8 mouse cellular contexts compared by ENCODE assay signal in the genomic region with DNA sequence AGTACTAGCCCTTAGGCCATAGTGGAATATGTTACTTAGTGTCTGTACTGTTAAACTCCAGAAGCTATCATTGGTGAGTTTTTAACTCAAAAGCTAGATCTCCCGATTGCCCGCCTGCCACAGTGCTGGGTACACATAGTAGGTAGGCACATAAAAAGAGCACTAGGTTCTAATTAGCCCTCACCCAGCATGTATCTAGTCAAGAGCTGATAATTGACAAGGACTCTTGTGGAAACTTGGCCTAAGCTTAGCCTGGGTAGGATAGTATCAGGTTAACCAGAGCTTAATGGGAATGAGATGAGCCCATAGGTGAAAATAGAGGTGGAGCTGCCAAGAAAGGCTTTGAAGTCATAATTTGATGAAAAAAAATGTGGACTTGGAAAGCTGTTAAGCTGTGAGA. TPM values are rescaled to one million over a fixed set of nuclear protein-coding genes. Genes with fewer than 3 reads are reported as not detected.
A peak's percentile ranks its signal among the peaks of the same experiment; 100 is the strongest.
DNase-seq lines count a peak whose midpoint lies in the region; ATAC-seq and TF ChIP-seq lines count a peak whose summit lies in the region.

No protein-coding gene starts in this region.

- H3K9me3 ChIP-seq in heart, embryonic 10.5 days = no peaks in the 10 kb centered on the region
- no peaks in the 10 kb centered on the region for H3K9me3 ChIP-seq in CH12.LX (replicated peaks; ENCODE audit: low read length)
- H3K9me3 ChIP-seq in forebrain, embryonic 12.5 days = no peaks in the 10 kb centered on the region
- peaks cover 20% of the 10 kb centered on the region for H3K9me3 ChIP-seq in liver, embryonic 14.5 days (ENCODE audit: control insufficient read depth, low read length)

- peaks cover 34% of the 10 kb centered on the region for H3K79me2 ChIP-seq in CH12.LX (replicated peaks; ENCODE audit: control insufficient read depth, extremely low read depth, insufficient read depth, poor library complexity, severe bottlenecking)

- WGBS in heart, embryonic 10.5 days = 45% methylated on average over 2 of the region's 2 CpGs
- WGBS in forebrain, embryonic 12.5 days = 39% methylated on average over 2 of the region's 2 CpGs
- WGBS in liver, embryonic 14.5 days (ENCODE audit: insufficient replicate concordance) = 12% methylated on average over 2 of the region's 2 CpGs

- dilution Hi-C loops in CH12.LX (cut with MboI; ENCODE audit: extremely low pct_ligation_motif_present, extremely low pct_unique_long_range_greater_than_20kb, low sequenced_read_pairs) = no loop called here

- in situ Hi-C loops in CH12.LX (cut with MboI; ENCODE audit: low pct_ligation_motif_present, low pct_unique_long_range_greater_than_20kb, low sequenced_read_pairs) = no loop called here

- no peak for TF ChIP-seq RAD21 in CH12.LX (IDR thresholded peaks at IDR 0.05; ENCODE audit: low read depth, low read length)

- peak overlapping the region; percentile 100 for H3K9ac ChIP-seq in CH12.LX (ENCODE audit: insufficient read depth, low read depth)
- H3K9ac ChIP-seq in forebrain, embryonic 12.5 days = peak overlapping the region; percentile 95
- H3K9ac ChIP-seq in liver, embryonic 14.5 days (replicated peaks) = peak overlapping the region; percentile 92

- H3K27me3 ChIP-seq in heart, embryonic 10.5 days (ENCODE audit: insufficient read depth, poor library complexity, severe bottlenecking) = no peaks in the 10 kb centered on the region
- no peaks in the 10 kb centered on the region for H3K27me3 ChIP-seq in CH12.LX (replicated peaks)
- no peaks in the 10 kb centered on the region for H3K27me3 ChIP-seq in forebrain, embryonic 12.5 days
- H3K27me3 ChIP-seq in liver, embryonic 14.5 days (ENCODE audit: control insufficient read depth, insufficient read depth, low read length) = no peaks in the 10 kb centered on the region

- peak overlapping the region; percentile 99 for H3K27ac ChIP-seq in heart, embryonic 10.5 days
- H3K27ac ChIP-seq in CH12.LX (ENCODE audit: insufficient read depth, low read depth) = 0 out of 2 replicates have a peak overlapping the region, but pooled peaks have one; percentile 34
- H3K27ac ChIP-seq in forebrain, embryonic 12.5 days = peak overlapping the region; percentile 31; the same call in 1 of the 2 replicates
- H3K27ac ChIP-seq in liver, embryonic 14.5 days = peak overlapping the region; percentile 94

- ATAC-seq in forebrain, embryonic 12.5 days (ENCODE audit: low FRiP score) = no peak
- no peak for ATAC-seq in liver, embryonic 14.5 days (ENCODE audit: insufficient read depth)

- TF ChIP-seq EP300 in CH12.LX (IDR thresholded peaks at IDR 0.05; ENCODE audit: low read length) = no peak
- no peak for TF ChIP-seq EP300 in liver, embryonic 14.5 days (IDR thresholded peaks at IDR 0.05; ENCODE audit: low read depth)

- peaks cover 13% of the 10 kb centered on the region for H3K4me1 ChIP-seq in heart, embryonic 10.5 days
- H3K4me1 ChIP-seq in CH12.LX (ENCODE audit: control insufficient read depth in 1 of 2, insufficient read depth in 2 of 2) = peaks cover 5 to 43% of the 10 kb centered on the region in 2 experiments; a peak in 3 of 4 replicates
- peaks cover 28% of the 10 kb centered on the region for H3K4me1 ChIP-seq in forebrain, embryonic 12.5 days
- peaks cover 11 to 15% of the 10 kb centered on the region in 2 experiments for H3K4me1 ChIP-seq in liver, embryonic 14.5 days (replicated peaks; ENCODE audit: control insufficient read depth in 2 of 2, insufficient read depth in 2 of 2, low read length in 1 of 2)

- H3K4me3 ChIP-seq in heart, embryonic 10.5 days = peak overlapping the region; percentile 81
- peak overlapping the region; percentile 93 to 94 (median 93) for H3K4me3 ChIP-seq in CH12.LX (replicated peaks in 1 of 3; ENCODE audit: low read depth in 2 of 3, low read length in 2 of 3, poor library complexity in 1 of 3)
- peak overlapping the region; percentile 89 for H3K4me3 ChIP-seq in forebrain, embryonic 12.5 days (replicated peaks)
- H3K4me3 ChIP-seq in liver, embryonic 14.5 days (ENCODE audit: insufficient read depth in 1 of 2, low read depth in 2 of 2, low read length in 2 of 2) = peak overlapping the region; percentile 89 to 90

- DNase-seq in heart, embryonic 10.5 days (ENCODE audit: low spot score) = no peak
- no peak for DNase-seq in heart, adult 11 months
- DNase-seq in CH12.LX (ENCODE audit: extremely low read depth) = no peak
- no peak for DNase-seq in liver, embryonic 14.5 days (ENCODE audit: low read depth in 3 of 3, low spot score in 3 of 3)
- no peak for DNase-seq in adrenal gland, postnatal 25 days
- DNase-seq in layer of hippocampus, adult 9-10 months (ENCODE audit: low spot score) = no peak
- DNase-seq in spleen, postnatal 14 days (ENCODE audit: low spot score in 2 of 2) = no peak

- TF ChIP-seq POLR2A in CH12.LX (IDR thresholded peaks at IDR 0.05; ENCODE audit: low read depth, low read length) = no peak

- H3K4me2 ChIP-seq in CH12.LX (ENCODE audit: insufficient read depth, low read depth, poor library complexity, severe bottlenecking) = peak overlapping the region; percentile 99
- peak overlapping the region; percentile 72 for H3K4me2 ChIP-seq in forebrain, embryonic 12.5 days
- H3K4me2 ChIP-seq in liver, embryonic 14.5 days (ENCODE audit: low read depth) = peak overlapping the region; percentile 97

- peaks cover 36% of the 10 kb centered on the region for H3K36me3 ChIP-seq in heart, embryonic 10.5 days
- H3K36me3 ChIP-seq in CH12.LX (replicated peaks in 1 of 2; ENCODE audit: control insufficient read depth in 1 of 2, insufficient read depth in 1 of 2, low read length in 1 of 2) = peaks cover 24 to 36% of the 10 kb centered on the region in 2 experiments
- H3K36me3 ChIP-seq in forebrain, embryonic 12.5 days (replicated peaks) = peaks cover 37% of the 10 kb centered on the region
- peaks cover 38% of the 10 kb centered on the region for H3K36me3 ChIP-seq in liver, embryonic 14.5 days (replicated peaks; ENCODE audit: control insufficient read depth, insufficient read depth, low read depth)

- TF ChIP-seq CTCF in CH12.LX (conservative IDR thresholded peaks at IDR 0.05 in 1 of 2, IDR thresholded peaks at IDR 0.05 in 1 of 2; ENCODE audit: low read depth in 2 of 2, low read length in 2 of 2) = no peak
- TF ChIP-seq CTCF in liver, embryonic 14.5 days (IDR thresholded peaks at IDR 0.05; ENCODE audit: low read depth) = no peak

TF ChIP-seq in CH12.LX, 34 proteins besides CTCF, POLR2A, EP300 and RAD21:
- TF ChIP-seq CHD2 (IDR thresholded peaks at IDR 0.05; ENCODE audit: low read length) (peak; percentile 39; the same call in 1 of the 2 replicates), NELFE (IDR thresholded peaks at IDR 0.05; ENCODE audit: low read depth, low read length) (no peak), ZKSCAN1 (IDR thresholded peaks at IDR 0.05; ENCODE audit: borderline replicate concordance, low read depth, low read length) (peak; percentile 38), MAX (IDR thresholded peaks at IDR 0.05; ENCODE audit: low read length) (no peak), SIN3A (IDR thresholded peaks at IDR 0.05; ENCODE audit: low read length) (peak; percentile 8; the same call in 1 of the 2 replicates), ELF1 (IDR thresholded peaks at IDR 0.05; ENCODE audit: low read depth, low read length) (no peak), NRF1 (IDR thresholded peaks at IDR 0.05; ENCODE audit: low read depth, low read length) (no peak), ZNF384 (IDR thresholded peaks at IDR 0.05; ENCODE audit: low read depth, low read length) (no peak)
TF ChIP-seq in CH12.LX: peak in this region for 3.

RNA-seq across cellular contexts. Expression of a gene that starts 1.8 kb away (rescaled TPM):
- 4,882 and 5,148 TPM in 2 replicates for polyA plus RNA-seq in heart, embryonic 10.5 days (2016; fragmentation: Nextera tagmentation; extraction: Ambion mirVana)
- total RNA-seq in CH12.LX (2012; rRNA removed) (8,867 and 10,240 TPM in 2 replicates), CH12.LX (2014; rRNA removed) (9,428 and 9,904 TPM in 2 replicates)
- 5,045 and 5,764 TPM in 2 replicates for polyA plus RNA-seq in CH12.LX (2012; ENCODE audit: insufficient read length, low read depth)
- polyA plus RNA-seq in forebrain, embryonic 12.5 days (2016; fragmentation: Nextera tagmentation; extraction: Ambion mirVana) = 4,594 and 4,665 TPM in 2 replicates
- 1,485 and 1,780 TPM in 2 replicates for polyA plus RNA-seq in liver, embryonic 14.5 days (2012; rRNA removed)
- polyA plus RNA-seq in liver, embryonic 14.5 days (2014; fragmentation: Nextera tagmentation; extraction: Ambion mirVana) = 3,165 and 3,291 TPM in 2 replicates
- total RNA-seq in adrenal gland, postnatal 25 days (2021) = 1,910 and 1,993 TPM in 2 replicates

RNA-seq across cellular contexts. Expression of a gene that starts 27.2 kb away (rescaled TPM):
- polyA plus RNA-seq in heart, embryonic 10.5 days (2016; fragmentation: Nextera tagmentation; extraction: Ambion mirVana) = 303 and 415 TPM in 2 replicates
- total RNA-seq in CH12.LX (2012; rRNA removed) (51.4 and 73.2 TPM in 2 replicates), CH12.LX (2014; rRNA removed) (37.8 and 46.6 TPM in 2 replicates)
- 63.7 and 67.6 TPM in 2 replicates for polyA plus RNA-seq in CH12.LX (2012; ENCODE audit: insufficient read length, low read depth)
- polyA plus RNA-seq in forebrain, embryonic 12.5 days (2016; fragmentation: Nextera tagmentation; extraction: Ambion mirVana) = 853 and 916 TPM in 2 replicates
- 35.2 and 44.2 TPM in 2 replicates for polyA plus RNA-seq in liver, embryonic 14.5 days (2012; rRNA removed)
- polyA plus RNA-seq in liver, embryonic 14.5 days (2014; fragmentation: Nextera tagmentation; extraction: Ambion mirVana) = 117 and 119 TPM in 2 replicates
- total RNA-seq in adrenal gland, postnatal 25 days (2021) = 75.0 and 84.5 TPM in 2 replicates

RNA-seq across cellular contexts. Expression of a gene that starts 28.2 kb away (rescaled TPM):
- polyA plus RNA-seq in heart, embryonic 10.5 days (2016; fragmentation: Nextera tagmentation; extraction: Ambion mirVana) = 8.1 and 10.2 TPM in 2 replicates
- total RNA-seq in CH12.LX (2012; rRNA removed) (33.1 and 46.3 TPM in 2 replicates), CH12.LX (2014; rRNA removed) (8.5 and 10.6 TPM in 2 replicates)
- polyA plus RNA-seq in CH12.LX (2012; ENCODE audit: insufficient read length, low read depth) = 197 and 238 TPM in 2 replicates
- polyA plus RNA-seq in forebrain, embryonic 12.5 days (2016; fragmentation: Nextera tagmentation; extraction: Ambion mirVana) = 22.8 and 26.0 TPM in 2 replicates
- 7.3 and 9.4 TPM in 2 replicates for polyA plus RNA-seq in liver, embryonic 14.5 days (2012; rRNA removed)
- 3.9 and 4.1 TPM in 2 replicates for polyA plus RNA-seq in liver, embryonic 14.5 days (2014; fragmentation: Nextera tagmentation; extraction: Ambion mirVana)
- 61.5 and 63.4 TPM in 2 replicates for total RNA-seq in adrenal gland, postnatal 25 days (2021)

RNA-seq across cellular contexts. Expression of a gene that starts 58.6 kb away (rescaled TPM):
- 21.0 and 24.4 TPM in 2 replicates for polyA plus RNA-seq in heart, embryonic 10.5 days (2016; fragmentation: Nextera tagmentation; extraction: Ambion mirVana)
- total RNA-seq in CH12.LX (2012; rRNA removed) (19.3 and 29.7 TPM in 2 replicates), CH12.LX (2014; rRNA removed) (45.2 and 50.5 TPM in 2 replicates)
- polyA plus RNA-seq in CH12.LX (2012; ENCODE audit: insufficient read length, low read depth) = 35.0 and 42.4 TPM in 2 replicates
- 15.9 and 17.9 TPM in 2 replicates for polyA plus RNA-seq in forebrain, embryonic 12.5 days (2016; fragmentation: Nextera tagmentation; extraction: Ambion mirVana)
- polyA plus RNA-seq in liver, embryonic 14.5 days (2012; rRNA removed) = 4.1 and 6.2 TPM in 2 replicates
- polyA plus RNA-seq in liver, embryonic 14.5 days (2014; fragmentation: Nextera tagmentation; extraction: Ambion mirVana) = 6.2 TPM in 2 replicates
- 72.5 and 73.5 TPM in 2 replicates for total RNA-seq in adrenal gland, postnatal 25 days (2021)

Comparison
In these comparisons a context has a peak if more than half of its experiments do, and no peak if none do; other contexts are left out.
1. H3K27ac ChIP-seq: peak in every context shown above with its lines; median percentile 99 in heart, embryonic 10.5 days; 94 in liver, embryonic 14.5 days; 34 in CH12.LX; 31 in forebrain, embryonic 12.5 days.